Mouse (Mus musculus): Measurements from ENCODE around the gene Cux1.

DNA sequence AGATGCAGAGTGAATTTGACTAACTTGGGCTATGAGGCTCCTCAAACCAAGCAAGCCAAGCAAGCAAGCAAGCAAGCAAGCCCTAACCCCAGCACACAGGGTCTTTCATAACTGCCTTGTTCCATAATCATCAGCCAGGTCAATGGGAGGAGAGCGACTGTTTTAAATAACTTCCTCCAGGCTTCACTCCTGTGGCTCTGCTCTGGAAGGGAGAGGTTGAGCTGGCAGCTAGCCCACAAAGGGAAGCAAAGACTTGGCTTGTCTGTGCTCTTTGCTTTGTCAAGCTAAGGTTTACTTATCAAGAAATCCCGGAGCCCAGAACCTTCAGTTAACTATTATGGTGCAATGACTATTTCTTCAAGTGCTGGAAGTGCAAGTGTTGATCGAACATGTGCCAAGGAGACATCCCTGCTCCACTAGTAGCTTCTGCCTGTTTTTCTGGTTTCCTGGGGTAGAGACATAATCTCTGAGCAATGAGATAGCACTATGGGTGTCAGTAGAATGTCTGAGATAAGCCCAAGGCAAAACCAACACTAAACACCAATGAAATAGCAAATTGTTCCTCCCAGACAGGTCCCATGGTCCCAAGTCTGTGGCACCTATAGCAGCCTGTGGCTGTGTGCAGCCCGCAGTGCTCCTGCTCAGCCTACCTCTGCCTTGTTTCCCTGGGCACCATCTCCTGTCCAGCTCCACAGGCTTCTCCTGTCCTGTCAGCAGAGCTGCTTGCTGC is 230.3 kb downstream of the Cux1 start:
- no peak for TF ChIP-seq CTCF (IDR thresholded peaks at IDR 0.05)
- no peak for TF ChIP-seq POLR2A (IDR thresholded peaks at IDR 0.05; ENCODE audit: insufficient read depth, low read depth, low read length)
